Mouse (Mus musculus) layer of hippocampus, postnatal 36 days (tissue): ENCODE measurements around the gene Upk3b. TPM values are rescaled to one million over a fixed set of nuclear protein-coding genes. Genes with fewer than 3 reads are reported as not detected.

Experiments
- DNase-seq, 2 experiments: peaks; one replicate each; pipeline ENCODE4 v3.0.0; 2022
- total RNA-seq, 2 experiments: library from RNA; stranded (reverse); gene quantifications; 2 replicates each; pipeline ENCODE4 v1.2.3; 2021

The Upk3b gene
- not detected for total RNA-seq

- DNase-seq = no peak
Observed at GRCm38 (mm10) chr5:136038258-136039214, at the start of gene Upk3b. TSS of gene Upk3b (plus strand) at chr5:136038496.

GRCm38 (mm10) chr5:135990601-135991000, 47.7 kb upstream of the Upk3b start:
- no peak for DNase-seq

GRCm38 (mm10) chr5:135993381-135993965, 44.8 kb upstream of the Upk3b start:
- no peak for DNase-seq

GRCm38 (mm10) chr5:135994335-135994724, 44.0 kb upstream of the Upk3b start:
- no peak for DNase-seq

GRCm38 (mm10) chr5:135994725-135995687, 43.3 kb upstream of the Upk3b start, which contains the start of gene Dtx2:
TSS of gene Dtx2 (plus strand) at chr5:135994800.
- DNase-seq = peak; percentile 89

- DNase-seq = no peak
Observed at GRCm38 (mm10) chr5:135996162-135996561, 42.1 kb upstream of the Upk3b start.

GRCm38 (mm10) chr5:136001222-136001621, 37.1 kb upstream of the Upk3b start:
- no peak for DNase-seq

- DNase-seq = no peak
Observed at GRCm38 (mm10) chr5:136002325-136002724, 36.0 kb upstream of the Upk3b start.

- no peak for DNase-seq
Observed at GRCm38 (mm10) chr5:136002751-136003151, 35.5 kb upstream of the Upk3b start.

GRCm38 (mm10) chr5:136004537-136004936, 33.8 kb upstream of the Upk3b start:
- no peak for DNase-seq

GRCm38 (mm10) chr5:136007745-136008144, 30.6 kb upstream of the Upk3b start:
- no peak for DNase-seq

- no peak for DNase-seq
Observed at GRCm38 (mm10) chr5:136014877-136015276, 23.4 kb upstream of the Upk3b start.

GRCm38 (mm10) chr5:136015586-136015985, 22.7 kb upstream of the Upk3b start:
- no peak for DNase-seq

- no peak for DNase-seq
Observed at GRCm38 (mm10) chr5:136016014-136016876, 22.1 kb upstream of the Upk3b start.

GRCm38 (mm10) chr5:136017262-136017661, 21.0 kb upstream of the Upk3b start:
- DNase-seq = no peak

GRCm38 (mm10) chr5:136018726-136019125, 19.6 kb upstream of the Upk3b start:
- DNase-seq = no peak

- no peak for DNase-seq
Observed at GRCm38 (mm10) chr5:136019907-136020306, 18.4 kb upstream of the Upk3b start.

- DNase-seq = no peak
Observed at GRCm38 (mm10) chr5:136025712-136026111, 12.6 kb upstream of the Upk3b start.

GRCm38 (mm10) chr5:136026859-136027258, 11.4 kb upstream of the Upk3b start:
- DNase-seq = no peak

- DNase-seq = no peak
Observed at GRCm38 (mm10) chr5:136027612-136028311, 10.5 kb upstream of the Upk3b start.

GRCm38 (mm10) chr5:136034868-136035267, 3.4 kb upstream of the Upk3b start:
- DNase-seq = no peak
